Mouse (Mus musculus) myocyte (in vitro differentiated cells): ENCODE measurements around the gene Msi2. TPM values are rescaled to one million over a fixed set of nuclear protein-coding genes. Genes with fewer than 3 reads are reported as not detected.

ENCODE experiments used
- H3K27me3 ChIP-seq: one replicate; pipeline ENCODE4 v1.6.1; 2011; ENCODE audit not compliant: control insufficient read depth, insufficient read depth, insufficient read length
- H3K36me3 ChIP-seq: one replicate; pipeline ENCODE4 v1.6.1; 2011; ENCODE audit not compliant: control insufficient read depth, insufficient read depth
- H3K4me2 ChIP-seq: one replicate; pipeline ENCODE4 v1.6.1; 2011; ENCODE audit warnings: low read depth, control low read depth
- H3K4me3 ChIP-seq: one replicate; pipeline ENCODE4 v1.5.1; 2011; ENCODE audit warnings: mild to moderate bottlenecking, control low read depth, moderate library complexity
- H3K79me2 ChIP-seq: one replicate; pipeline ENCODE4 v1.6.1; 2011; ENCODE audit not compliant: control insufficient read depth, insufficient read depth
- H3ac ChIP-seq: one replicate; pipeline ENCODE4 v1.6.1; 2011; ENCODE audit not compliant: control insufficient read depth, insufficient read length
- CEBPB ChIP-seq: IDR thresholded peaks from 2 replicates; pipeline ENCODE4 v1.6.1; 2011; ENCODE audit warnings: mild to moderate bottlenecking, moderate library complexity; ENCODE audit not compliant: poor library complexity, insufficient read depth, severe bottlenecking
- E2F4 ChIP-seq: IDR thresholded peaks from one replicate; pipeline ENCODE4 v1.6.1; 2011; ENCODE audit warnings: mild to moderate bottlenecking, control low read depth, moderate library complexity; ENCODE audit not compliant: insufficient read depth
- MAX ChIP-seq: IDR thresholded peaks from one replicate; pipeline ENCODE4 v1.6.1; 2011; ENCODE audit warnings: low read depth, mild to moderate bottlenecking, control low read depth
- MYOD1 ChIP-seq, 3 experiments: IDR thresholded peaks; one replicate each; pipeline ENCODE4 v1.6.1; 2011; ENCODE audit warnings: control low read depth in 2 of 3, low read depth in 2 of 3, mild to moderate bottlenecking in 2 of 3, moderate library complexity in 1 of 3; ENCODE audit not compliant: insufficient read length in 2 of 3, control insufficient read depth in 1 of 3
- MYOG ChIP-seq, 3 experiments: IDR thresholded peaks; one replicate each; pipeline ENCODE4 v1.6.1; 2011; ENCODE audit warnings: control low read depth in 2 of 3, low read depth in 2 of 3, mild to moderate bottlenecking in 2 of 3; ENCODE audit not compliant: insufficient read length in 2 of 3, control insufficient read depth in 1 of 3, insufficient read depth in 1 of 3
- POLR2A ChIP-seq: IDR thresholded peaks from one replicate; pipeline ENCODE4 v1.6.1; 2011; ENCODE audit warnings: low read depth, mild to moderate bottlenecking, control low read depth, moderate library complexity; ENCODE audit not compliant: insufficient read length
- POLR2AphosphoS2 ChIP-seq: IDR thresholded peaks from one replicate; pipeline ENCODE4 v1.6.1; 2011; ENCODE audit warnings: low read depth, control low read depth; ENCODE audit not compliant: insufficient read length
- REST ChIP-seq: IDR thresholded peaks from one replicate; pipeline ENCODE4 v1.6.1; 2011; ENCODE audit warnings: mild to moderate bottlenecking, control low read depth, moderate library complexity; ENCODE audit not compliant: insufficient read depth, insufficient read length
- SRF ChIP-seq: IDR thresholded peaks from one replicate; pipeline ENCODE4 v1.6.1; 2011; ENCODE audit warnings: low read depth; ENCODE audit not compliant: control insufficient read depth, insufficient read length
- TCF12 ChIP-seq: IDR thresholded peaks from one replicate; pipeline ENCODE4 v1.6.1; 2011; ENCODE audit warnings: mild to moderate bottlenecking, control low read depth; ENCODE audit not compliant: poor library complexity, insufficient read depth, severe bottlenecking
- TCF3 ChIP-seq: IDR thresholded peaks from one replicate; pipeline ENCODE4 v1.6.1; 2011; ENCODE audit warnings: low read depth, control low read depth; ENCODE audit not compliant: insufficient read length
- USF1 ChIP-seq: IDR thresholded peaks from one replicate; pipeline ENCODE4 v1.6.1; 2011; ENCODE audit warnings: low read depth, mild to moderate bottlenecking, control low read depth, moderate library complexity
- polyA plus RNA-seq: library from polyadenylated mRNA; unstranded; fragments of >200 nt; fragmentation: generic; extraction: Trizol; gene quantifications from one replicate; pipeline ENCODE4 v1.2.1, GENCODE M21; 2012; ENCODE audit warnings: missing spikeins

The Msi2 gene
- polyA plus RNA-seq, 1 experiment = 37.9 TPM

DNA sequence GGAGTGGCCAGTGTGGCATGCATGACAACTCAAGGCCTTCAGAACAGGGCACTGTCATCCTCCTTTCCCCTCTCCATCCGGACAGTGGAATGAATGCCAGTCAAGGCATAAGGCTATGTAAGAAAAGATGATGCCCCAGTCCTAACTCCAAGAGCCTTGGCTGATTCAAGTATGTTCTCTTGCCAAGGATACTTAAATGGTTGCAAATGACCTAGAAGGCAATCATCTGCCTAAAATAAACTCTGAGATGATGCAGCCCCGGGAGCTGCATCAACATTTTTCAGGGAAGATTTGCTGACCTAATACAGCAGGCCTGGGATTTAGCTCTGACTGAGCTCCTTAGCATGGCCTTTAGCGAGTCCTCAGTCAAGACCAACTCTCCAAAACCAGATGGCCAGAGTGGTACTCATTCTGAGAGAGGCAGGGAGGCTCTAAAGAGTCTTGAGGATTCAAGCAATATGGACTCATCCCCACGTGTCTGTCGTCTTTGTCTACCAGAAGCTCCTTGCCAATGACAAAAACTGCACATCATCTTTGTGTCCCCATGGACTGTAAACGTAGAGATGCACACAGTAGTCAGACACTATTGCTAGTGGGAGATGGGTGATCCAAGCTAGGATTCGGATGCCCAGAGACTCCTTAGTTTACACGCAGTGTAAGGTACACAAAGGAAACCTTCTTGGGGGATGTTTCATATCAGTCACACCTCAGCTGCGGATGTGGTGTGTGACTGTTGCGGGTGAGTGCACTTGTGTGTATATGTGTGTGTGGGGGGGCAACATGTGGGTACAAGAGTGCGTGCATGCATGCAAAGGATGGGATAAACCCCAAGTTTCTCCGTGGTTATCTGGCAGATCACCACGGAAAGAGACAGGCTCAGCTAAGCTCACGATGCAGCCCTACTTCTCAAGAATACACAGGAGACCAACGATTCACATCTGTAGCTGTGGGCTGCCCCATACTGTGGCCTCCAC lies 176.4 kb downstream of the Msi2 start:
- H3K4me3 ChIP-seq = no peak overlapping the region
- TF ChIP-seq SRF (no peak), MAX (no peak), USF1 (no peak), TCF3 (no peak), TCF12 (no peak), MYOD1 (IDR thresholded peaks at IDR 0.05; ENCODE audit: control insufficient read depth in 1 of 3, insufficient read length in 2 of 3, low read depth in 2 of 3) (no peak), POLR2AphosphoS2 (no peak), POLR2A (no peak), REST (no peak), MYOG (IDR thresholded peaks at IDR 0.05; ENCODE audit: control insufficient read depth in 1 of 3, insufficient read depth in 1 of 3, insufficient read length in 2 of 3, low read depth in 2 of 3) (no peak)
- no peak overlapping the region for H3K4me2 ChIP-seq
- H3K79me2 ChIP-seq = peaks cover 26% of the 10 kb centered on the region
- H3K36me3 ChIP-seq = no peaks in the 10 kb centered on the region
- no peak overlapping the region for H3ac ChIP-seq
- no peaks in the 10 kb centered on the region for H3K27me3 ChIP-seq

DNA sequence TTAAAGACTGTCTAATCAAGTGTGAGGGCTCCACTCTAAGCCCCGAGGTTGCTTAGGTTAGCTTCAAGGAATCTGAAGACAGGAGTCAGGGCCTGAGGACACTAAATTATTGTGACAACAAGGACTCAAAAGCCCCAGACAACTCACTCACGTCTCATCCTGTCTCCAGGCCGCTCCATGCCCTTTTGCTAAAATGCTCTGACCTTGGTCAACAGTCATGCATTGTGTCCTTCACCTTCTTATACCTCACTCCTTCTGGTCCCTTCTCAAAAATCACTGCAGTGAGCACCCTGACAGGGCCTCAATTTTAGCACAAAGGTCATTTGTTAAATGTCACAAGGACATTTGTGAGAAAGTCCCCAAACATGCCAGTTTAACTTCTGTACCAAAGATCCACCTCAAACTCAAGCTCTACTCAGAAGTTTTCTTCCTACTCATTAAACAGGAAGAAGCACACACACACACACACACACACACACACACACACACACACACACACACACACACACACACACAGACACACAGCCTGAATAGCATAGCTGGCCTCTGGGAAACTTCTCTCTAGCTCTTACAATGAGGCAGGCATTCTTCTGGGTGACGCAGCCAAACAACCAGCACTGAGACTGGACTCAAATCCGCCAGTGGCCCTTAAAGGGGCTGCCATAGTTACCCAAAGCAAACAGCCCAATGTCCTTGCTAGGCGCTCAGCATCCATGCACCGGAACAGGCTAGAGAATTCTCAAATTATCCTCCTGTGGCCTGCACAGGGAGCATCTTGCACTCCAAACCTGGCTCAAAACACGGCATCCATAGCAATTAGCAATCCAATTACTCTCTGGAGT lies 178.5 kb downstream of the Msi2 start:
- H3K27me3 ChIP-seq = no peaks in the 10 kb centered on the region
- TF ChIP-seq MYOD1 (IDR thresholded peaks at IDR 0.05; ENCODE audit: control insufficient read depth in 1 of 3, insufficient read length in 2 of 3, low read depth in 2 of 3) (no peak), USF1 (no peak), POLR2AphosphoS2 (no peak), REST (no peak), MYOG (IDR thresholded peaks at IDR 0.05; ENCODE audit: control insufficient read depth in 1 of 3, insufficient read depth in 1 of 3, insufficient read length in 2 of 3, low read depth in 2 of 3) (no peak), POLR2A (no peak), MAX (no peak), SRF (no peak), E2F4 (no peak), CEBPB (no peak), TCF3 (no peak), TCF12 (no peak)
- peaks cover 22% of the 10 kb centered on the region for H3K79me2 ChIP-seq
- no peak overlapping the region for H3K4me2 ChIP-seq
- H3K36me3 ChIP-seq = no peaks in the 10 kb centered on the region
- no peak overlapping the region for H3K4me3 ChIP-seq
- no peak overlapping the region for H3ac ChIP-seq

DNA sequence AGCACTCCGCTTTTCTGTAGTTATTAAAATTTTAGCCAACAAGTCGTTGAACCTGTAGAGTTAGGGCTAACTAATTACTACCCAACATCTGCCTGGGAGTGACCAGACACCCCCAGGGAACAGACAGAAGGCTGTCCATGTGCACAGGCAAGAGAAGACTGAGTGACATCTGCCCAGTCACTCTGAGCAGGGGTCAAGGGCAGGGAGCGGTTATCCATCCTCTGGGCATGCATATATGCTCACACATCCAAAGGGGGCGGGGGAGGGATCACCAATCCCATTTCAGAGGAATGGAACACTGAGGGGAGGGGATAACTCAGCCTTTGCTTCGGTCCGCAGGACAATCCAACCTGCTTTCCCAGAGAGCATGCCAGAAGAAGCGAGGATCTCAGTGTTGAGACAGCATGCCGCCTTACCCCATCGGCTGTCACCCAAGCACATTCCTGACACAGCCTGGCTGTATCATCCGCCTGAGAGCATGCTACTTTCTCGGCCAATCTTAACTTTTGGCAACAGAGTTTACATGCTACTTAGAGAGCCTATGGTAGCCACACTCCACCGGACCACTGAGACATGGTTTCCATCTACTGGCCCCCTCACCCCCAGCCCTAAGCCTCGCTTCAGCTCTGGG lies 179.5 kb downstream of the Msi2 start:
- Histone ChIP-seq H3K36me3 (no peaks in the 10 kb centered on the region), H3K27me3 (no peaks in the 10 kb centered on the region), H3K79me2 (peaks cover 22% of the 10 kb centered on the region), H3K4me3 (no peak overlapping the region), H3ac (no peak overlapping the region), H3K4me2 (no peak overlapping the region)
- TF ChIP-seq MAX = no peak
- TF ChIP-seq POLR2A = no peak
- TF ChIP-seq TCF3 = no peak

DNA sequence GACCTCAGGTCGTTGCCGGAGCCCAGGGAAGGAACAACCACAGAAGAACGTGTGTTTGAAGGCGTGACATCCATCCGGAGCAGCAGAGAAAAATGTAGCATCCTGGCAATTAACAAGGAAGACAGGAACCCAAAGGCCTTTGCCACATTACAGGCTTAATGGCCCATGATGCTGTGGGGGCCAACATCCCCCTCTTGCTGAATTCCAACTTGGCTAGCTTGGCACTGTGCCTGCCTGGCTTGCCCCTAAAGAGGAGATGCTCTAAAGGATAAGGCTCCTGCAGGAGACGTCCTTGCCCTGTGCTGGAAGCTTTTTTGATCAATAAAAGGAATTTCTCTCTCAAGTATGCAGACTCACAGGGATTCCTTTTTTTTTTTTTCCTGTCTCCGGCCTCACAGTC lies 181.0 kb downstream of the Msi2 start:
- TF ChIP-seq E2F4 (no peak), MYOG (IDR thresholded peaks at IDR 0.05; ENCODE audit: control insufficient read depth in 1 of 3, insufficient read depth in 1 of 3, insufficient read length in 2 of 3, low read depth in 2 of 3) (no peak), USF1 (no peak), TCF3 (no peak), CEBPB (no peak), TCF12 (no peak), POLR2AphosphoS2 (no peak), REST (no peak)
- Histone ChIP-seq H3K36me3 (no peaks in the 10 kb centered on the region), H3K79me2 (peaks cover 19% of the 10 kb centered on the region), H3ac (no peak overlapping the region), H3K27me3 (no peaks in the 10 kb centered on the region), H3K4me3 (no peak overlapping the region), H3K4me2 (no peak overlapping the region)
